Mouse (Mus musculus) gastrocnemius, adult 8-10 months (tissue): Measurements from ENCODE around the gene Fat3. TPM values are rescaled to one million over a fixed set of nuclear protein-coding genes. Genes with fewer than 3 reads are reported as not detected.

Source experiments
- DNase-seq, 2 experiments: peaks; one replicate each; pipeline ENCODE4 v3.0.0; 2022; ENCODE audit warnings: low spot score in 2 of 2
- total RNA-seq, 4 experiments: library from RNA; stranded (reverse); gene quantifications; 2 replicates each; pipeline ENCODE4 v1.2.4; 2022

Fat3 gene
- total RNA-seq, 4 experiments from 2014 or later, result 0.25 to 0.53 (median 0.44) TPM

DNA sequence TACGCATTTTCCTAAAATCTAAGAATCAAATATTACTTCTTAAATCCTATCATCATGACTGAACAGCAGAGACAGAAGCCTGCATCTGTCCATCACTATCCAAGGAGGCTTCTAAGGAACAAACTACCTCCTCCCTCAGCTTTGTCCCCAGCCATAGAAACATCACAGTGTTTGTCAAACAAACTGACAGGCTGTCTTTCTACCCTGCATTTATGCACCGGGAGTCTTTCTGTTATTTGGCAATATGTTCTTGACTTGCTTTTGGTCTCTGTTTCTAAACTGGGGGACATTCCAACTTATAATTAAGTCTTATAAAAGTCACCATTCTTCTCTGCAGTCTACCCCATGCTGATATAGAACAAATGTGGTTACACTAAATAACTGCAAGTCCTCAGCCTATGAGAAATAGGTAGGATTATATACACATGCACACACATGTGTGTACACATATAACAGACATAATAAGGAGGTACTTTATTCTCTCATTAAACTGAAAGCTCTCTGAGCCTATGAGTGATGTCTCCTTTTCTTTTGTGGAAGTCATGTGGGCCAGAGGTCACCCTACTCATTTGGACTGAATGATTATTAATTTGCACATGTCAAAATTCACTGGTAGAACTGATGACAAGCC, 244.4 kb downstream of the Fat3 start:
- DNase-seq, result no peak

DNA sequence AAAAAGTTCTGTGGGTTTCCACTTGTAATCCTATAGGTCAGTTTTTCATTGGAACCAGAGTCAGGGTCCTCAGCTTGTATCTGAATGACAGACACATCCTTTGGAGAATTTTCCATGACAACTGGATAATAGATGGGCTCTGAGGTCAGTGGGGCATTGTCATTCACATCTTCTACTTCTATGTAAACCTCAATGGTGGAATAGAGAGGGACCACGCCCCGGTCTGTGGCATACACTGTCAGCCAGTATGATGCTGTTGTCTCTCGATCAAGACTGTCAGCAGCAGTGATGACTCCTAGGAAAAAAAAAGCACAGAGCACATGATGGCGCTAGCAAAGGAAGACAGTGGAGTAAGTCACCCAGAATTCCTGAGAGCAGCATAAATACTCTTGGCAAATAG, 254.3 kb downstream of the Fat3 start:
- DNase-seq, result no peak

DNA sequence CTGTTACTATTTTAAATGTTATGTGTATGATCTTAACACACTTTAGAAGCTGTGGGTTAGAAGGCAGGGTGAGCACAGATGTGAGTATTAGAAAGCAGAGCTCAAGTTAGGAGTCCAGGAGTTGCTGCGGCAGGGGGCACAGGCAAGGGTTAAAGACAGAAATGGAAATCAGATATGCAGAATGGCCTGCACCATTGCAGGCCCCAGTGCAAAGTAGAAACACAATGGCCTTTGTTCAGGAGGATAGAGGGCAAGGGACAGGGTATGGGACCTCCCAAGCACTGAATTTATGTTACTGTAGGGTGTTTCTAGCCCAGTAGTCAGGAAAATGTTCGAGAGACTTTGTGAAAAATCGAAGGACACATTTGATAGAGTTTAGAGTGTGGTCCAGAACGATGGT, 269.5 kb downstream of the Fat3 start:
- DNase-seq, result no peak

DNA sequence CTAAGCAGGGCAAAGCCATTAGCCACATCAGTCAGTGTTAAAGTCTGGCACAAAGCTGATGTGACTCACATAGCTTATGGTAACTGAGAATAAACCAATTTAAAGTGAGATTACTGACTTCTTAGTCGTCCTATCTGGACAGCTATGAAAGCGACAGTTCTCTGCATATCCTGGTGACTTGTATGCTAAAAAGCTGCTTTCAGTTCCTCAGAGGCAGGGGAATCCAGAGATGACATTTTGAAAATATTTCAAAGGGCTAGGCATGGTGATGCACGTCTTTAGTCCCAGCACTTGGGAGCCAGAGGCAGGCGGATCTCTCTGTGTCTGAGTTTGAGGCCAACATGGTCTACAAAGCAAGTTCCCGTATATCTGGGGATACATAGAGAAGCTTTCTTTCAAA, 272.2 kb downstream of the Fat3 start:
- no peak for DNase-seq

DNA sequence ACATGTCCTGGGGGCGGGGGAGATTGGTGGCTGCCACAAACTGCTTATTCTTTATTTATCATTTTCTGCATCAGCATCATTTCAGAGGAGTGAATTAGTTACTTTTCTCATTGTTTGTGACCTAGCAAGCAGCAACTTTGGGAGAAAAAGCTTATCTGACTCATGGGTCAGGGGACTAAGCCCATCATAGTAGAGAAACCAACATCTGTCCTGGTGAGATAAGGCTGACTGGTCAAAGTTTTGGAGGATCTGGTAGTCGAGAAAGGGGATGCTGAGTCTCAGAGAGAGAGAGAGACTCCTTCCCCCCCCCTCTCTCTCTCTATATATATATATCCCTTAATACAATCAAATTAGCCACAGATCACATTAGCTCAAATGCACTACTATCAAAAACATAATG, 273.7 kb downstream of the Fat3 start:
- no peak for DNase-seq

DNA sequence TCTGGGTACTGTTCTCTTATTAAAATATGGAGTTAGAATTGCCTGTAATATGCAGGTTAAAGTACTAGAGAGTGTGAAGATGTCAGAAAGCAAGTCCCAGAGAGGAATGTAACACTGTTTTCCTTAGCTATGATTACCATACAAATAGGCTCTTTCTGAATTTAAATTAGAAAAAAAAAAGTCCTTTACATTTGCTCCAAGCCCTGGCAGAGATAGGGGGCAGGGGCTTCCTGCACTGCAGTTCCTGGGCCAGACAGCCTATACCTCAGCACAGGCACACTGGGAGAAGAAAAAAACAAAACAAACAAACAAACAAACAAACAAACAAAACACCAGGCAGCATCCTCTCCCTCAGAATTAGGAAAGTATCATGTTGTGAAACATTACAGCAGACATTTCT, 274.5 kb downstream of the Fat3 start:
- no peak for DNase-seq

DNA sequence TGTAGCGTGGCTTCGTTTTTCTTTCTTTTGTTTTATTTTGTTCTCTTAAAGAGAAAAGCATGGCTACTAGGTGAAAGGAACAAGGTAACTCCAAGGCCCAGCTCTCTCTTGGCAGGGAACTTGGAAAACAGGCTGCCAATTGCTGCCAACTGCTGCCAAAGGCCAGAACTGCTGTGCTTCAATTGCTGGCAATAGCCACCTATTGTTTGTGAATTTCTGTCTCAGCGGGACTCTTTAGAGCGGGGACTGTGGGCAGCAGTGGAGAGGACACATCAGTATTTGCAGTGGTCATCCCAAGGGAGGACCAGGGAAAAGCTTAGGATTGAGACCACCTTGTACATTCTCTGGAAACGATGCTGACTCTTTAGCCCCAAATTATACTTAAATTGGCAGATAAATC, 279.2 kb downstream of the Fat3 start:
- no peak for DNase-seq

DNA sequence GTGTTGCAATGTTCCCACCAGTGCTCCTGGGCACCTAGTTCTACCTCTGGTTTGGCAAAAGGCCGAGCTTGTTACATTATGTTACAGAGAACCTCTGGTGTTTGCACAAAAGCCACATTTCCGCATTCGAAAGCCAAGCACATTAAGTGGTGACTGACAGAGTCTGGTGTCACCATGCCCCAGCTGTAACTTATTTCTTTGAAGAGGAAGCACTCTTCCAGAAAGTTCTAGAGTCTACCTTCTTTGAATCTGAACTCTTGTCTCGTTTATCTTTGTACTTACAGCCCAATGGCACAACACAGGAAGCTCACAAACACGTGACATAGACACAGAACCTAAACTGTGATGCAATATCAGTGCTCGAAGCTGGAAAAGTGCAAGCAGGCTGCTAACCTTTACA, 284.9 kb downstream of the Fat3 start:
- no peak for DNase-seq

DNA sequence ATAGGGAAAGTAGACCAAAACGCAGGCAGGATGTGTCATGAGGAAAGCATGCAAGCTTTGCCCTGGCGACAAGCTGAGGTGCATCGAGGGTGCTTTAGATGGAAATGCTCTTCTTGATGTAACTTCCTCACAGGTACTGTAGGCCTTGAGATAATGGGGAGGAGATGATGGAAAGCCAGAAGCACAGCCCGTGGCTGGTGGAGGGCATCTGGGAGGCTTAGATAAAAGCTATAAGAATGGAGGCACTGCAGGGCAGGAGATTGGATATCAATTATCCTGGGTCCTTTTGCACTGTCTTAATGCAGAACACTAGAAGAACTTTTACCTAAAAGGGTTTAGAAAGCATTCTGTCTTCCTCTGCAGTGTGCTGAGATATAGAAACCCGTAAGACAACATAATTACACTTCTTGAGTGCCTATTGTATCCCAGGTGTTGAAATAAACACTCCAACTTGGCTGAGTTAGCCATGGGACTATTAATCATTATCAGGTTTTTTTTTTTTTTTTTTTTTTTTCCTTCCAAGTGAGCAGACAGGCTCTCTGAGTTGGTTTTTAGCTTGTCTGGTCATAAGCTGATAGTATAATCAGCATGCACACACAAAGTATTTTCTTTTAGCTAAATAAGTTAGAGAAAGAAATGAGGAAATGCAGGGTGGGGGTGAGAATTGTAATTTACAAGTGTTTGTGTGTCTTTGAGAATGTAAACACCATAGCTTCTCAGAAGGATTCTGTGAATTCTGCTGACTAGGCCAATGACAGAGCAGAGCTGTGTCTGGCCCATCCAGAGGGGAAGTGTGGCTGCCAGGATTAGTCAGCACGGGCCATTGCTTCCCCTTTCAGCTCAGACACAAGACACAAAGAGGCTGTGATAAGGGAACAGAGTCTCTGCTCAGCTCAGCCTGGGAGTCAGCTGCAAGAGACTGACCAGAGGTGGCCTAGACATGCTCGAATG, 286.1 kb downstream of the Fat3 start:
- DNase-seq, result peak in 1 of 2 experiments; percentile 3

DNA sequence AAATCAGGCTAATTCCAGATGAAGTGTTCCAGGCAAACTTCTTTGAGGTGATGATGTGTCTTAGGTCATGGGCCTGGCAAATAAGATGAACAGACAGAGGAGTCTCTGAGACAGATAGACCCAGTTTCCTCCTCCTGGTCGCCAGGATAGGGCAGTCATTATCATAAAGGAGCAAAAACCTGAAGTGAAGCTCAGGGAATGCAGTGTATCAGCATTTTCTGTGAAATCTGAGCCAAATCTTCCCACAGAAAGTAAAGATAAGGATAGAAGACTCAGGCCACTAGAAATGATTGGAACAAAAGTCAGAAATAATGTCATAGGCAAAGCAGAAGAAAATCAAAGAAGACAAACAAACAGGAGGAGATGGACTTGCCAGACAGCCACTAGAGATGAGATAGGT, 287.8 kb downstream of the Fat3 start:
- no peak for DNase-seq

DNA sequence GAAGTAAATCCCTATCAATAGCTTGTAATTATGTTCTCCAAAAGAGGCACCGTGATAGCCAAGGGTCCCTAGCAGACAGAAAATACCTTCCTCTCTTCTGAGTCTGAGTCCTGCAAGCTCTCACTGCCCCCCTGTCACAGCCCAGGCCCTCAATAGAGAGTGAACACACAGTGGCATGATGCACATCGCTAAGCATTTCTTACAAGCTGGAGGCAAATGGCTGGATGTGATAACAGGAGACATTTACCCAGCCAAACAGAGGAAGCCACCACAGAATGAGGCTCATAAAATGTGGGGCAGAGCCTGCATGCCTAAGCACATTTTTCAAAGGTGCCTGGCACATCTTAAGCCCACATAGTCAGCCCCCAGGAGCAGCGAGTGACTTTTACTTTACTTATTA, 288.5 kb downstream of the Fat3 start:
- DNase-seq, result no peak

DNA sequence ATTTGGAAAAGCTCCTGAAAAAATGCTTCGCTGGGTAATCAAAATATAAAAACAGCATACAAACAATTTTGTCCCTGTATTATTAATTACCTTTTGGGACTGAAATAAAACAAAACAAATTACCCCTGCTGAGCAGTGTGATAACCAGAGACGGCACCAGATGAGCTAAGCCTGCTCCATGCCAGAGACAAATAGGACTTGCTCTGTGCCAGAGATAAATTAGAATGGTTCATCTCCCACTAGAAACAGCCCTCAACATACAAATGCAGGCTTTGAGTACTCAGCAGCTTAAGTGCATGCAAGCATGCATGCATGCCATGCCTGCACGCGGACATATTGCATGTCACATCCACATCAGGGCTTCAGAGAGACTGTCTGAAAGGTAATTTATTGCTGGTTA, 288.9 kb downstream of the Fat3 start:
- DNase-seq, result no peak

DNA sequence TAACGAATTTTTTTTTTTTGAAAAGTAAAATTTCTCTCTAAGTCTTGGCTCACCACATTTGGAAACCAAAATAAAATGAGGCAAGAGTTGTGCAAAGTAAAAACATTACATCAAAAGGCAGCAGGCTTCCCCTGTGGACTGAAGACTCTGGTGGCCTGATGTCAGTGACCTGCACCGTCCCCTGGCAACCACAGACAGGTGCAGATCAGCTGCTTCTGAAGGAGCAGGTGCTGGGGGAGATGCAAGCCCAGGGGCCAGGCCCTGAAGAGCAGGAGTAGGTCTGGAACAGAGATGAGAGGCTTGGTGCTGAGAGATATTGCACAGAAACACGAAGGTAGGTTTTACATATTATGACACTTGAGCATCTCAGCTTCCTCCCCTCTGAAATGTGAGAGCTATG, 289.6 kb downstream of the Fat3 start:
- no peak for DNase-seq

DNA sequence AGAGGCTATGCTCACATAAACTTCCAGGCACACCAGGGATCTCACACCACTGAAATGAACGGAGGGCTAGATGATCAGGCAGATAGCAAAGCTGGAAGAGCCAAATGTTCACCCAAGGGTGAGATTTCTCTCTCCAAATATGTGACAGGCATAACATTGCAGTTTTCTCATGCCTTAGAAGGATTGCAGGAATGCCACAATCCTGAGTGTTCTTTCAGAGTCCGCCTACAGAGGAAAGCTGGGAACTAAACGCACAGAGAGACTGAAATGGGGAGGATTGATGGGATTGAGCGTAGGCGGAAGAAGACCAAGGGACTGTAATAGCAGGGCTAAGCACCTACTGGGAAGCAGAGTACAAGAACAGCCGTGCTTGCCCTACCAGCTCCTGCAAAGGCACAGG, 298.8 kb downstream of the Fat3 start:
- DNase-seq, result no peak

DNA sequence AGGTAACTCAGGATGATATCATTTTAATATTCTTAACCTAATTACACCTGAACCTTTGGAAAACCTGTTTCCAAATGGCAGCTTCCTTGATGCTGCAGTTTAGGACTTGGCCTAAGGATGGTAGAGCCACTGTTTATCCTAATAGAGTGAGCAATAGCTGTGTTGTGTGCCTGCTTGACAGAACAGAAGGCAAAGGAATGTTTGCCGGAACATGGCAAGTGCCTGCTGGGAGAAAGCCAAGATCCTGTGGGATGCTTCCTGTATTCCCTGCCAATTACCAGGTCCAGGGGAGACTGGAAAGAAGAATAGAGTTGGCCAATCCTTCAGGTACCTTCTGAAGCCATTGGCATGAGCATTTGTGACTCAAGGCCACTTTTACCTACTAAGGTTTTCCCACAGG, 300.1 kb downstream of the Fat3 start:
- no peak for DNase-seq

DNA sequence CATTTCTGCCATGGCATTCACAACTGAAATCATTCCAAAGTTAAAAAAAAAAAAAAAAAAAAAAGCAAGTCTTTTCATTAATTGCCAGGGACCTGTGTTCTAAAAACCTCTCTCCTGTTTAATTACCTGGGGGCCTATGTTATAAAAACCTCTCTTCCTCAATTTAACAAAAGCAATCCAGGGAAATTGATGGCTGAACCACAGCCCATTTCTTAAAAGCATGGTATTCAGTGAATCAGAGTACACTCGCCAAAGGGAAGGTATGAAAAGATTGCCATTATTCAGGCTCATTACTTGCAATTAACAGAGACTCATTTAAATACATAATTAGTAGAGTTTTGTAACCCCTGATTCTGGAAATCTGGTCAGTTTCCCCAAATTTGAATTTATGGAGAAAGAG, 314.6 kb downstream of the Fat3 start:
- no peak for DNase-seq

DNA sequence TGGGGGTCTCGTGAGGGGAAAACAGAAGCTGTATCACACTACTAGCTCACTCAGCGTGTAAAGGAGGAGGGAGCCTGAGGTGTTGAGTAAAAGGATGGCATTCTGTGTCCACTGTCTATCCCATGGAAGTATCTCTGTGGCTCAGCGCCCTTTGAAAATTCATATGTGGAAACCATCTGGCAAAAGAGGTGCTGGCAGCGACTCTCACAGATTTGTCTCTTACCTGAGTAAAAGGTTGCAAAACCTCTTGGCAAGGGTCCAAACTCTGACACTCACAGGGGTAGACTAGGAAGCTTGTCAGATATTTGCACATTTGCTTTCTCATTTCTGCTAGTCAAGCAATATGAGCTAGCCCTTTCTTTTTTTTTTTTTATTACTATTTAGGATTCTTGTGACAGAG, 331.8 kb downstream of the Fat3 start:
- DNase-seq, result no peak

DNA sequence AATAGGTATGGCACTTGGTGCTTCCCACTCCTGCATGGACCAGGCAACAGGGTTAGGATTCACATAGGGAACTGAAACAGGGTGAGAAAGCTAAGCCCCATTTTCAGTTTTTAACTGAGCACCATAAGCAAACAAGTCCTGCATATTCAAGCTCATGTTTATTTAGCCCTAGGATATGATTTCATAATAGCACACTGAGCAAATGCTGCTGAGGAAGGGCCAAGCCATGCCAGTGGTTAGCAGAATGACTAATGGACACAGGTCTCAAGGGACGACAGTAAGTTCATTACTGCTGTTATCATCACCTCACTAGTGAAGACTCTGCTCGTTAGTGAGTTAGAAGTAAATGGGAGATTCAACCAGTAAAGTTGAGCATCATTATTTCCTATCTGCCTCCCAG, 333.0 kb downstream of the Fat3 start:
- DNase-seq, result no peak

DNA sequence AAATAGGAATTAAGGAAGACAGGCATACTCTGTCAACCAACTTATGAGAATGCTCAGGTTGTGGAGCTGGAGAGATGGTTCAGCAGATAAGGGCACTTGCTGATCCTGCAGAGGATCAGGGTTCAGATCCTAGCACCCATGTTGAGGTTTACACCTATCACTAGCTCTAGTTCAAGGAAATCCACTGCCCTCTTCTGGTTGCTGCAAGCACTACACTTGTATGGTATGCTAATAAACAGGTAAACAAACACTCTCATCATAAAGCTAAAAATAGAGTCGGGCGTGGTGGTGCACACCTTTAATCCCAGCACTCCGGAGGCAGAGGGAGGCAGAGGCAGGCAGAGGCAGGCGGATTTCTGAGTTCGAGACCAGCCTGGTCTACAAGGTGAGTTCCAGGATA, 341.7 kb downstream of the Fat3 start:
- no peak for DNase-seq

DNA sequence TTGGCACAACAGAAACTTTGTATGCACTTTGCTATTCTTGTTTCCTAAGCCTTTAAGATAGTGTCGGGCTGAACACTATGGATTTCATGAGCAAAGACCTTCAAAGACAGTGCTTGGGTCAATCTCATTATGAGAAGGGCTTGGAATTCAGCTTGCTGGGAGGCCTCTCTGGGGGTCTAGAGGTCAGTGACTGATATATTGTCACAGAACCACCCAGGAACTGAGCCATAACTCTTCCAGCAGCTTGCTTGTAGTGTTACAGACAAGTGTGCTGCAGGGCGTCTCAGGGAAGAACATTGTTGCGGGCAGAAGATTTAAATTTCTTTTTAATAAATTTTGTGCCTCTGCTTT, 347.5 kb downstream of the Fat3 start:
- DNase-seq, result no peak

DNA sequence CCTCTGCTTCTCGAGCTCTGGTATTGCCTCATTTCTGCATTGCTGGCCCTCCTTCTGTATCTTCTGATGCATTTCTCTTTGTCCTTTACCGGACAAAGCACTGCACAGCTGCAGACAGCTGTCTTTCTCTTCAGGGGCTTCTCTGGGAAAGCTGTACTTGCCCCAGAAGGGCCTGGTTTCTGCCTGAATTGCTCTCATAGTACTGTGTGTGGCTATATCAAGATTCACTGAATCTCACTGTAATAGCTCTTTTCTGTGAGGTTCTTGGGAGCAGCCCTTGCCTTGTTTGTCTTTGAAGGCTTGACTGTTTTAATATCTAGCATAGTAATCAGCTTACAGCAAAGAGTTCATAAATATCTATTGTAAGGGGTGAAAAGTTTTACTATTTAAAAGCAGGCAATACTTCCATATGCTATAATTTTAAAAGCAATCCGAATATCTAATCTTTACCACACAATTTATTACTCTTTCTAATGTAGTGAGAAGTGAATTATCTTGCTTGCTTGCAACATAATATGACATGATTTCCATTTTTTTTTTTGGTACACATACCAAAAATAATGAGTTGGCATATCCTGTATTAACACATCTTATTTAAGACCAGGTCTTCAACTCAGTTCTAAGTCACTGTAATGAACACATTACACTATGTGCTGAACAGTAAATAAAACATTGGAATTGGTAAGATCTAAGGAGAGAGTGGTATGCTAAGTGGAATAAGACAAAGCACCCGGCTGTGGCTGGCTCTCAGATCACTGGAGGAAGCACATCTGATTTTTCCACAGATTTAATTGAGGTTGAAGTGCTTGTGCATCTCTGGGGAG, 348.1 kb downstream of the Fat3 start:
- no peak for DNase-seq

DNA sequence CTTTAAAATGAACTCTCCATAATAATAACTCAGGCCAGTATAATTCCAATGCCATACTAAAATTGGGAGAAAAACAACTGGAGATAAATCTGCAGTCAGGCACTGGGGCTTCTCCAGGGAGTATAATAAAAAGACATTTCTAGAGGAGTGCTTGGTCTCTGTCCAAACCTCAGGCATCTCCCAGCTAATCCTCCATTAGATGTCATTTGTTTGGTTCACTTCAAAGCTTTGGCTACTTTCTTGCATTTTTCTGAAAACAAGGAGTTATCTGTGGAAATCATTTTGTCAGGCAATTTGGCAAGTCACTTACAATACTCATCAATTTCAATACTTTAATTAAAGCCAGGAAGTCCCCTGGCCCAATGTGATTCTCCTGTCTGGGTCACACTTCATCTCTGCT, 351.0 kb downstream of the Fat3 start:
- no peak for DNase-seq
